Mouse (Mus musculus) lung, postnatal 0 days (tissue): ENCODE measurements around the gene Lmod3.
A peak's percentile ranks its signal among the peaks of the same experiment; 100 is the strongest.

Experiments used
- CTCF ChIP-seq: IDR thresholded peaks from 2 replicates; pipeline ENCODE4 v1.5.1; 2016; ENCODE audit warnings: antibody characterized with exemption, mild to moderate bottlenecking
- EP300 ChIP-seq: IDR thresholded peaks from 2 replicates; pipeline ENCODE4 v1.6.1; 2016; ENCODE audit warnings: antibody characterized with exemption, mild to moderate bottlenecking, control low read depth

DNA sequence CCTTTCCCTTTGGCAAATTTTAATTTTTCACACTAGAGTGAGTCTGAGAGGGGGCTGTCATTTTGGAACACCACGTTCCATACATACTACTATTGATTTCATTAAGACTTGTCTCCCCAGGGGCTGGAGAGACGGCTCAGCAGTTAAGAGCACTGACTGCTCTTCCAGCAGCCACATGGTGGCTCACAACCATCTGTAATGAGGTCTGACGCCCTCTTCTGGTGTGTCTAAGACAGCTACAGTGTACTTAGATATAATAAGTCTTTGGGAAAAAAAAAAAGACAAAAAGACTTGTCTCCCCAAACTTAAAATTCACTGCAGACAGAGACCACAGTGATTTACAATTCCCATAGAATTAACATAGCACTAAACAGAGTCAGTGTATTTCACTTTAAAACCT, 52.1 kb downstream of the Lmod3 start:
- TF ChIP-seq EP300 (no peak), CTCF (peak; percentile 21; the same call in 1 of the 2 replicates)
